25 mouse cellular contexts compared by ENCODE assay signal in genomic region chr8:61360362-61360761, GRCm38 (mm10).
DNase-seq lines count a peak whose midpoint lies in the region; ATAC-seq and TF ChIP-seq lines count a peak whose summit lies in the region.
"Had no signal": no experiment of that assay in that cellular context is flagged by ENCODE, and none has a peak within 500 bp of the region (broad histone marks: within the 10 kb centered on the region; RNA-seq: fewer than 3 reads in every experiment).

No protein-coding gene starts in this region.

- H3K9ac ChIP-seq in kidney, embryonic 16.5 days (replicated peaks; ENCODE audit: low read length): no peak overlapping the region
- no peak overlapping the region for H3K9ac ChIP-seq in intestine, postnatal 0 days (ENCODE audit: low read depth, low read length)
- H3K9ac ChIP-seq: embryonic facial prominence, embryonic 12.5 days; heart, embryonic 15.5 days; hindbrain, embryonic 14.5 days; liver, embryonic 14.5 days; lung, embryonic 14.5 days had no signal

- H3K4me3 ChIP-seq in layer of hippocampus, adult 2 months: no peak overlapping the region
- H3K4me3 ChIP-seq in kidney, embryonic 16.5 days (ENCODE audit: low read length): no peak overlapping the region
- H3K4me3 ChIP-seq in intestine, postnatal 0 days (ENCODE audit: low read depth, low read length): no peak overlapping the region
- H3K4me3 ChIP-seq: embryonic facial prominence, embryonic 12.5 days had no signal

- peaks cover 28% of the 10 kb centered on the region for H3K4me1 ChIP-seq in kidney, embryonic 16.5 days (ENCODE audit: insufficient read depth, low read length)
- H3K4me1 ChIP-seq in intestine, postnatal 0 days (replicated peaks; ENCODE audit: control insufficient read depth, insufficient read depth, low read length): no peaks in the 10 kb centered on the region

- no peaks in the 10 kb centered on the region for H3K27me3 ChIP-seq in kidney, embryonic 16.5 days (ENCODE audit: insufficient read depth, low read length)
- H3K27me3 ChIP-seq in intestine, postnatal 0 days (replicated peaks; ENCODE audit: control insufficient read depth, insufficient read depth, low read length): no peaks in the 10 kb centered on the region
- H3K27me3 ChIP-seq: embryonic facial prominence, embryonic 12.5 days; heart, embryonic 15.5 days had no signal

- TF ChIP-seq CTCF in layer of hippocampus, adult 2 months (conservative IDR thresholded peaks at IDR 0.05): no peak
- no peak for TF ChIP-seq CTCF in intestine, postnatal 0 days (IDR thresholded peaks at IDR 0.05; ENCODE audit: low read depth)

- H3K4me2 ChIP-seq in kidney, embryonic 16.5 days (replicated peaks; ENCODE audit: low read depth, low read length): peak overlapping the region; percentile 27; the same call in 1 of the 2 replicates
- H3K4me2 ChIP-seq in intestine, postnatal 0 days (replicated peaks; ENCODE audit: low read depth): no peak overlapping the region
- H3K4me2 ChIP-seq: embryonic facial prominence, embryonic 12.5 days; hindbrain, embryonic 14.5 days; lung, embryonic 14.5 days had no signal

- H3K9me3 ChIP-seq in kidney, embryonic 16.5 days (ENCODE audit: low read length): no peaks in the 10 kb centered on the region
- H3K9me3 ChIP-seq in intestine, postnatal 0 days (ENCODE audit: control insufficient read depth): no peaks in the 10 kb centered on the region
- H3K9me3 ChIP-seq: embryonic facial prominence, embryonic 12.5 days; G1E; heart, embryonic 15.5 days had no signal

- H3K36me3 ChIP-seq in kidney, embryonic 16.5 days (ENCODE audit: insufficient read depth, low read length): peaks cover 34% of the 10 kb centered on the region
- peaks cover 47% of the 10 kb centered on the region for H3K36me3 ChIP-seq in intestine, postnatal 0 days (ENCODE audit: control insufficient read depth, insufficient read depth)
- H3K36me3 ChIP-seq: heart, embryonic 15.5 days had no signal

- ATAC-seq in kidney, embryonic 16.5 days (ENCODE audit: low FRiP score, low TSS enrichment): peak; percentile 81
- no peak for ATAC-seq in inflammation-experienced regulatory T-cells, adult 6 months
- ATAC-seq in intestine, postnatal 0 days: no peak
- ATAC-seq: forebrain, embryonic 14.5 days had no signal

- DNase-seq in heart, adult 11 months: peak; percentile 59
- no peak for DNase-seq in heart, adult 9 months (ENCODE audit: low spot score in 2 of 2)
- DNase-seq in layer of hippocampus, adult 2 months (ENCODE audit: low spot score in 2 of 2): no peak
- DNase-seq in layer of hippocampus, postnatal 14 days (ENCODE audit: low spot score in 2 of 2): no peak
- DNase-seq in Muller cell, postnatal 12 days (ENCODE audit: inconsistent ontology term): no peak
- DNase-seq: cerebellum, adult 2 months; cerebellum, postnatal 25 days; gastrocnemius, postnatal 25 days; heart, adult 18-20 months; layer of hippocampus, adult 9-11 months; liver; lung, embryonic 14.5 days; lung, postnatal 14 days; midbrain, embryonic 14.5 days; thymus, adult 2 months; thymus, postnatal 4 days had no signal

- 57% methylated on average over 4 of the region's 4 CpGs for WGBS in kidney, embryonic 16.5 days
- whole genome bisulfite sequencing in intestine, postnatal 0 days: 85% methylated on average over 4 of the region's 4 CpGs

- 0 out of 2 replicates have a peak overlapping the region, but pooled peaks have one; percentile 51 for H3K27ac ChIP-seq in layer of hippocampus, adult 2 months
- H3K27ac ChIP-seq in kidney, embryonic 16.5 days (ENCODE audit: low read length): peak overlapping the region; percentile 86
- no peak overlapping the region for H3K27ac ChIP-seq in intestine, postnatal 0 days (ENCODE audit: low read depth, low read length)
- H3K27ac ChIP-seq: embryonic facial prominence, embryonic 12.5 days; heart, embryonic 15.5 days; hindbrain, embryonic 14.5 days; liver, embryonic 14.5 days had no signal
